Comparison of ENCODE assay signal across 8 mouse cellular contexts in genomic region chr14:102981441-102982015, GRCm38 (mm10). TPM values are rescaled to one million over a fixed set of nuclear protein-coding genes. Genes with fewer than 3 reads are reported as not detected.
DNase-seq lines count a peak whose midpoint lies in the region; ATAC-seq lines count a peak whose summit lies in the region.

No protein-coding gene starts in this region.

- peaks cover 3% of the 10 kb centered on the region for H3K4me1 ChIP-seq in forebrain, embryonic 14.5 days (ENCODE audit: control insufficient read depth, insufficient read depth, low read length)
- H3K4me1 ChIP-seq in neural tube, embryonic 14.5 days (ENCODE audit: control insufficient read depth, insufficient read depth, low read length), result peaks cover 4% of the 10 kb centered on the region; the same call in 1 of the 2 replicates

- H3K36me3 ChIP-seq in forebrain, embryonic 14.5 days (ENCODE audit: control insufficient read depth, insufficient read depth, low read length), result no peaks in the 10 kb centered on the region
- no peaks in the 10 kb centered on the region for H3K36me3 ChIP-seq in neural tube, embryonic 14.5 days (ENCODE audit: control insufficient read depth, insufficient read depth, low read length)

- 0 out of 2 replicates have a peak overlapping the region, but pooled peaks have one; percentile 48 for H3K27ac ChIP-seq in forebrain, embryonic 14.5 days (ENCODE audit: low read depth, low read length)
- peak overlapping the region; percentile 72 for H3K27ac ChIP-seq in neural tube, embryonic 14.5 days (ENCODE audit: low read depth, low read length)

- H3K9me3 ChIP-seq in forebrain, embryonic 14.5 days (replicated peaks; ENCODE audit: control insufficient read depth, low read length), result no peaks in the 10 kb centered on the region
- H3K9me3 ChIP-seq in neural tube, embryonic 14.5 days (ENCODE audit: control insufficient read depth, low read length), result no peaks in the 10 kb centered on the region

- intact Hi-C loops in heart, postnatal 14 days (cut with DNase I), result loop anchor here (2.0 to 10.0 kb wide), 5 partner anchors 74 to 797 kb away; no protein-coding TSS in a partner anchor

- peak; percentile 62 for DNase-seq in forebrain, embryonic 14.5 days (ENCODE audit: low spot score)
- DNase-seq in heart, postnatal 14 days, result peak; percentile 67
- peak; percentile 72 to 83 for DNase-seq in kidney, postnatal 4 days
- peak; percentile 60 to 66 for DNase-seq in lung, adult 18-20 months
- DNase-seq in testis, postnatal 14 days (ENCODE audit: low spot score), result peak; percentile 60

- H3K27me3 ChIP-seq in forebrain, embryonic 14.5 days (replicated peaks; ENCODE audit: control insufficient read depth, insufficient read depth, low read length), result peaks cover 2% of the 10 kb centered on the region; the same call in 1 of the 2 replicates
- no peaks in the 10 kb centered on the region for H3K27me3 ChIP-seq in neural tube, embryonic 14.5 days (ENCODE audit: control insufficient read depth, insufficient read depth, low read length)

- peak; percentile 3 for ATAC-seq in CD4-positive, CD25-positive, alpha-beta regulatory T cell, adult 4 months
- peak; percentile 39 for ATAC-seq in cerebellum, adult (ENCODE audit: insufficient number of reproducible peaks, low FRiP score, low TSS enrichment)
- ATAC-seq in forebrain, embryonic 14.5 days, result peak; percentile 62
- peak; percentile 62 for ATAC-seq in neural tube, embryonic 14.5 days (ENCODE audit: low read depth)

- peak overlapping the region; percentile 66 for H3K4me3 ChIP-seq in forebrain, embryonic 14.5 days (ENCODE audit: low read depth, low read length)
- peak overlapping the region; percentile 77 for H3K4me3 ChIP-seq in neural tube, embryonic 14.5 days (ENCODE audit: low read depth, low read length)

- peak overlapping the region; percentile 74 for H3K9ac ChIP-seq in forebrain, embryonic 14.5 days (ENCODE audit: low read length)
- peak overlapping the region; percentile 76 for H3K9ac ChIP-seq in neural tube, embryonic 14.5 days (replicated peaks; ENCODE audit: low read depth, low read length)

- WGBS in forebrain, embryonic 14.5 days, result under 1% methylated on average over 59 of the region's 62 CpGs
- whole genome bisulfite sequencing in neural tube, embryonic 14.5 days, result under 1% methylated on average over 53 of the region's 62 CpGs

- H3K4me2 ChIP-seq in forebrain, embryonic 14.5 days (ENCODE audit: low read length), result peak overlapping the region; percentile 98
- peak overlapping the region; percentile 89 for H3K4me2 ChIP-seq in neural tube, embryonic 14.5 days (ENCODE audit: low read depth, low read length)

RNA-seq across cellular contexts. Expression of gene Kctd12, which starts 0.9 kb away (rescaled TPM):
- polyA plus RNA-seq in CD4-positive, CD25-positive, alpha-beta regulatory T cell, adult 4 months (2017; shearing (Covaris generic)), result 1 to 10 TPM; 1.0 to 1.6 TPM
- 10.8 and 12.7 TPM in 2 replicates for polyA plus RNA-seq in forebrain, embryonic 14.5 days (2014; fragmentation: Nextera tagmentation; extraction: Ambion mirVana)
- total RNA-seq in heart, postnatal 14 days (2021), result 10 to 100 TPM; 29.7 to 29.8 TPM
- 21.2 and 24.5 TPM in 2 replicates for polyA plus RNA-seq in neural tube, embryonic 14.5 days (2014; fragmentation: Nextera tagmentation; extraction: Ambion mirVana)

Comparison
In these comparisons a context has a peak if more than half of its experiments do, and no peak if none do; other contexts are left out.
1. Peak in every context shown above with its lines: DNase-seq, ATAC-seq, H3K4me3 ChIP-seq and H3K27ac ChIP-seq.
2. ATAC-seq: peak in every context shown above with its lines; median percentile 62 in forebrain, embryonic 14.5 days; 62 in neural tube, embryonic 14.5 days; 39 in cerebellum, adult; 3 in CD4-positive, CD25-positive, alpha-beta regulatory T cell, adult 4 months.